Mouse (Mus musculus): ENCODE data around the gene Tff1. TPM values are rescaled to one million over a fixed set of nuclear protein-coding genes. Genes with fewer than 3 reads are reported as not detected.

The Tff1 gene
- total RNA-seq, 2 experiments from 2014 or later, result not detected

Other genes with a start within 250 kb of the Tff1 start
- not detected for gene Umodl1, start 210.6 kb downstream of the Tff1 start, total RNA-seq (2021)
- 1 to 10 TPM; 7.9 to 8.9 TPM for gene Abcg1, start 107.6 kb downstream of the Tff1 start, total RNA-seq (2021)
- gene Tff3, start 35.6 kb downstream of the Tff1 start, total RNA-seq (2021), result not detected
- gene Tff2, start 21.0 kb downstream of the Tff1 start, total RNA-seq (2021), result not detected
- not detected for gene Tmprss3, start 33.7 kb upstream of the Tff1 start, total RNA-seq (2021)
- under 1 TPM in 1 of 2 experiments, not detected in 1; 0.54 TPM for gene Ubash3a, start 42.6 kb upstream of the Tff1 start, total RNA-seq (2021)
- 1 to 10 TPM in 1 of 2 experiments, under 1 TPM in 1; 0.79 to 1.7 TPM for gene Rsph1, start 112.1 kb upstream of the Tff1 start, total RNA-seq (2021)
- gene Slc37a1, start 121.5 kb upstream of the Tff1 start, total RNA-seq (2021), result 10 to 100 TPM in 1 of 2 experiments, 1 to 10 TPM in 1; 7.5 to 10.3 TPM
- 1 to 10 TPM; 3.4 to 3.8 TPM for gene Pde9a, start 220.9 kb upstream of the Tff1 start, total RNA-seq (2021)

All from heart, adult 18-20 months (tissue).